Mouse (Mus musculus) brain, embryonic 18.5 days (tissue): ENCODE results near the gene Bmpr1a.
"Not testable (repeated sequence)": the region's sequence is repeated elsewhere in the genome, so short reads cannot be mapped to it uniquely, and the experiment has no call there.

Experiments
- DNase-seq: peaks from one replicate; pipeline ENCODE4 v3.0.0-alpha.2; 2012; ENCODE audit warnings: low read depth, low spot score

Gene Bmpr1a

DNA sequence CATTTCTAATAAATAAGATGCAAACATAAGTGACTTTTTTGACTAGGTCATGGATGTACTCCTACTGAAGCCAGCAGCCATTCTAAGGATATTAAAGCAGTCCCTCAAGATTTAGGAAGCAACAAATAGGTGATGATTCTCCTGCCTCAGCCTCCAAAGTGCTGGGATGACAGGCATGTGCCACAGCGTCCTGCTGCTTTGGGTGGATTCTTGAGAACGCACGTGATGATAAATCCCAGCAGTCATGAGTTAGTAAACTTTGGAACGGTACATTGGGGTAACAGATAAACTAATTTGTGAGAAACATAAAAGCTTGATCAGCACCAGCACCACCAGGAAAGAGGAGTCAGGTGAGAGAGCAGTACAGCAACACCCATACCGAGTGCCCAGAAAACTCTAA is 52.7 kb downstream of the Bmpr1a start:
- no peak for DNase-seq

DNA sequence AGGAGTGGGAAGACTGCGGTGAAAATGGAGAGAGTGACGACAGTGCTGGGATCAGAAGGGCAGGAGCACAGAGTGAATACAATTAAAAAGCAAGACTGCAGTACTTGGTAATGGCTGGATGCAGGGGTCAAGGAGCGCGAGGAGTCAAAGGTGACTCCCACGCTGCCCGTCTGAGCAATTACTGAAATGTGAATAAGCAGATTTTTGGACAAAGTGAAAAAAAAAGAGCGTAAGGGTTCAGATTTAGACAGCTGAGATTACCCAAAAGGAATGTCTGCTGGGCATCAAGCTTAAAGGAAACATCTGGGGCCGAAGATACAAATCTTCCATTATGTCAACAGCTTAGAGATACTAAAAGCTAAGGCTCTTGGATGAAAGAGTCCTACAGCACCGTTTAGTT is 53.3 kb downstream of the Bmpr1a start:
- DNase-seq: no peak

DNA sequence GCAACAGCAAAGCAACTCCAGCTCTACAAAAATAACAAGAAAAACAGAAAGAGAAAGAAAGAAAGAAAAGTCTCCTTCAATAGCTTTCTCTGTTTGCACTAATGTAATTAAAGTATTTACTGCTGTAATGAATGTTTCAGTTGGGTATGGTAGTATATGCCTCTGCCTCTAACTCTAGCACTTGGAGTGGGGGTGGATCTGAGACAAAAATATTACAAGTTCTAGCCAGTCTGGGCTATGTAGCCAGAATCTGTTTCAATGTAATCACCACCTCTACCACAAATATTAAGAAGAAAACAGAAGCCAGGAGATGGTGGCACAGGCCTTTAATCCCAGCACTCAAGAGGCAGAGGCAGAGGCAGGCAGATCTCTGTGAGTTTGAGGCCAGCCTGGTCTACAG is 54.7 kb downstream of the Bmpr1a start:
- DNase-seq: no peak

DNA sequence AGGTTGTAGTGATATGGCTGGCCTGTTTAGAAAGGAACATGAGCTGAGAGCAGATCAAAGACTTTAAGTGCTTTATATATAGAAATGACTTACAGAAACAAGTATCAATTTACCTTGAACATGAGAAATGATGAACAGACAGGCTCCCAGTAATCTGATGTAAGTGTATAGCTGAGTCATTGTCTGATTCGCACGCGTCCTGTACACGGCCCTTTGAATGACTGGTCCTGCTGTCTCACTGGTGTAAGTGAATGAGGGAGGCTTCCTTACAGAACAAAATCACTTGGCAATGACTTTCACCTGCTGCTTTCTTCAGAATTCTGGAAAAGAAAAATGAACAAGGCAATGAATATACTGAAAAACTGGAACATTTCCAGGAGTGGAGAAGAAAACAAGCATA is 55.5 kb downstream of the Bmpr1a start:
- no peak for DNase-seq

DNA sequence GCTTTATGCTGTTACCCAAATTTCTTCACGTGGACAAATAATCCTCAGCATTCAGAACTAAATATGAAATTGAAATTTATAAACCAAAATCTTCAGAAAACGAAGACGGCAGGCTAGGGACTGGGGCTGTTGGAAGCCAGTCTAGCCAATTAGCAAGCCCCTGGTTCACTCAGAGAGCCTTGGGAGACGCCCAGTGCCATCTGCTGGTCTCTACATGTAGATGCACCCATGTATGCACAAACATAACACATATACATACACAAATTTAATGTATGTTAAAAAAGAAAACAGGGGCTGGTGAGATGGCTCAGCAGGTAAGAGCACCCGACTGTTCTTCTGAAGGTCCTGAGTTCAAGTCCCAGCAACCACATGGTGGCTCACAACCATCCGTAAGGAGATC is 56.5 kb downstream of the Bmpr1a start:
- DNase-seq: no peak

DNA sequence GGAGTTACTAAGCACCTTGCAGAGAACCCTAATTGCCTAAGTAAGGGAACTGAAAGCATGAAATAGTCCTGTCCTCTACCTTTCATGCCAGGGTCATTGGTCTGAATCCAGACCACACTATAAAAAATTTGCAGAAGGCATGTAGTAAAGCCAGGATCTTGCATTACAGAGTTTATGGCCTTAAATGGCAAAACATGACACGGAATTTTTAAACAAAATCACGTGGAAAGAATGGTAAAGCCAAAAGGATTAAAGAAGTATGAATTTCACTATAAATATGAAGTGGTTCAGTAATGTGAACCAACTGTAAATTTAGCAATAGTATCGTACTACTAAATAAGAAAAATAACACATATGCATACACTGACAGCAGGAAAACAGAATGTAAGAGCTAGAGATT is 57.8 kb downstream of the Bmpr1a start:
- DNase-seq: no peak

DNA sequence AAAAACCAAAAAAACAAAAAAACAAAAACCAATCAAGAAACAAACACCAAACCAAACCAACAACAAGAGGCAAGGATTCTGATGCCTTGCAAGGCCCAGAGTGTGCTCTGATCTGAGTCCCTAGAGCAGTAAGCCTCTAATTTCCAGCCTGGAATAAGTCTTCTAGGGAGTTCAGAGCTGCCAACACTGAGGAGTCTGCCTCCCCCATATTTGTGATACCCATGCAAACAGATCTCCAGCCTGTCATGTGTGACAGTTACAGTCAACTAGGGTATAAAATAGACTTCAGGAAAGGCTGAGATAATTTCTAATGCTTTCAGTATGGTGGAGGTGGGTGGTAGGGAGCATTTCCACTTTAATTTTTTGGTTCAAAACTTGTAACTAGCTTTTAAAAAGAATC is 58.2 kb downstream of the Bmpr1a start:
- DNase-seq: no peak

DNA sequence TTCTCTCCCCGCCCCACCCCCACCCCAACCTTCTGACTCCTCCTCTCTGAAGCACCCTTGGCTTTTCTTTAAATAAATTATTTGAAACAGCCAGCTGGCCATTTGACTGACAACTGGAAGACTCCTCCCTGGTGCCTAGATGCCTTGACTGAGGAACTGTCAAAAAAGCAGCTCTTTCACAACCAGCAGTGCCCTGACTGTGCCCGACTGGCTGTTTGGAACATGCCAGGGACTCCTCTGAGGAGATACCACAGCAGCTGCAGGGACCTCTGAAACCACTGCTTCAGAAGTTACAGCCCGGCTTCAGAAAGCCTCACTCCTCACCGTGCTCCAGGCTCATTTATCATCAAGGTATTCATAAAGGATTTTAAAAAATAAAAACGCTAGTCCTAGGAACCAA is 58.8 kb downstream of the Bmpr1a start:
- no peak for DNase-seq

DNA sequence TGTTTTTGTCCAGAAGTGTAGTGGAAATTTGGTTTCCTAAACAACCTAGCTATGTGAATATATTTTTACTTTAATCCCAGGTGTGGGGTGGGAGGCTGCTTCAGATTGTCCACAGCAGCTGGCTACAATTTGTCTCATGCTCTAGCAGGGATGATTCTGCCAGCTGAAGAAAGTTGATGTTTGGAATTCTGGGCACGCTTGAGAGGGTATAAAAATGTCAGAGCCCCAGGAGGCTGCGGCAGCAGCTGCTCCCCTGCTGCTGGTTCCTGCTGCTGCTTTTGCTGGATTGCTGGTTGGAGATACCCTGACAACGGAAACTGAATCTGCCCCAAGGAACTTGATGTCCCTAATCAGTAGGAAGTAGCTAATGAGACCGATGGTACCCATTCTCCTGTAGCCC is 60.6 kb downstream of the Bmpr1a start:
- DNase-seq: no peak

DNA sequence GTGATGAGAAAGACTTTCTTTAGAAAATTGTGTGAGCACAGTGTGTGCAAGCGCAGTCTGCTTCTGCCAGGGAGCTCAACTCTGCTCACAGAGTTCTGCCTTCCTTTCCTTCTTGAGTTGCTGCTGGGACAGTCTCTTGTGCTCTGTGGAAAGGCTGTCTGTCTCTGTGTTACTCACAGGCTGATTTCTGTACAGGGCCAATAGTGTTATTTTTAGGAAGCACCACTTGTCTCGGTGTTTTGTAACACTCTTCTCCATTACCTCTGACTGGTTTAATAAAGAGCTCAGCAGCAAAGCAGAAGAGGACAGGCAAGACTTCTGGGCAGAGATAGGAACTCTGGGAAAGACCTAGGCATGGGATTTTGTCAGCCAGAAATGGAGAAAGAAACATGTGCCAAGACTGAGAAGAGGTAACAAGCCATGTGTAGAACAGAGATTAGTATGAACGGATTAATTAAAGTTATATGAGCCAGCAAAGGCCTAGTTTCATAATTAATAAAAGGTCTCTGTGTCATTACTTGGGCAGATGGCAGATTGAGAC is 62.5 kb downstream of the Bmpr1a start:
- DNase-seq: no peak

DNA sequence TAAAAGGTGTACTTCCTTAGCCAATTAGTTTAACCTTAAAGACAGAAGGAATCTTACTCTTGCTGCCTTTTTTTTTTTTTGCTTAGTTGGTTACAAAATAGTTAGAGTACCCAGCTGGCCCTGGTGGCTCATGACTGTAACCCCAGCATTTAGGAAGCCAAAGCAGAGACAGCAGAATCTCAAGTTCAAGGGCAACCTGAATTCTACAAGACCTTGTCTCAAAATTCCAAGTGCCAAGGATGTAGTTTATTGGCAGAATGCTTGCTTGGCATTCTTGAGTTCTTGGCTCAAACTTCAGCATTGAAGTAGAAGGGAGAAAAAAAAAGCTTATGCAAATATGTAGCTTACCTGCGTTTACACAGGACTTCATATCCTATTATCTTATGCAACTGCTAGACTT is 74.1 kb downstream of the Bmpr1a start:
- no peak for DNase-seq

DNA sequence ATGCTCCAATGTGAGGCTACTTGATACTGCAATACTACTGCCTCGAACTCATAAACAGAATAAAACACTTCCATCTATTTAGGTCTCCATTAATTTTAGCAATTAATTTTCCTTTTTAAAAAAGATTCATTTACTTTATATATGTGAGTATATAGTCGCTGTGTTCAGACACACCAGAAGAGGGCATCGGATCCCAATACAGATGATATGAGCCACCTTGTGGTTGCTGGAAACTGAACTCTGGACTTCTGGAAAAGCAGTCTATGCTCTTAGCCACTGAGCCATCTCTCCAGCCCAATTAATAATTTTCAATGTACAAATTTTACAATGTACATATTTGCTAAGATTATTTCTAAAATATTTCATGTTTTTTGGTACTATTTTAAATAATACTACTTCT is 74.9 kb downstream of the Bmpr1a start:
- DNase-seq: no peak

DNA sequence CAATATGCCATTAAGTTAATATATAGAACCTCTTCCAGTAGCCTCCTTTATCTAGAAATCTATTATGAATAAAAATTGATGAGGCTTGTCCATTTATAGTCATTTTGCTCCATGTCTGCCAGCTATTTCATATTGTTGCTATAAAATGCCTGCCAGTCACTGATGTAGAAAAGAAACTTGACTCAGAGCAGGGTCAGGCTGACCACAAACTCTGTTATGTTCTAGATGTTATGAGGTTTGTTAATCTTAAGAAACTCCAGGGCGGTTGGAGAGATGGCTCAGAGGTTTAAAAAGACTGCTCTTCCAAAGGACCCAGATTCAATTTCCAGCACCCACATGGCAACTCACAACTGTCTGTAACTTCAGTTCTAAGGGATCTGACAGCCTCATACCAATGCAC is 82.1 kb downstream of the Bmpr1a start:
- DNase-seq: no peak

DNA sequence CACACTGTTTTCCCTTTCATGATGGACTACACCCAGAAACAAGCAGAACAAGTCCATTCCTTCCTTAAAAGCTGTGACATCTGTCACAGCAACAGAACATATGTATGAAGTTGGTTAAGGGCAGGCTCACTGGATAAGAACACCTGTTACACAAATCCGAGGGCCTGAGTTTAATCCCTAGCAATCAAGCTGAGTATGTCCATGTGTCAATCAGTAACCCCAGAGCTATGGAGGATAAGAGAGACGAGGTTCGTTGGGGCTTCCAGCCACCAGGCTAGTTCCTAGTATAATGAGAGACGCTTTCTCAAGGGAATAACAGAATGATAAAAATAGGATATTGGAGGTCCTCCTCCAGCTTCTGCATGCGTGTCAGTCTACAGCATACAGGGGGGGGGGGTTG is 85.6 kb downstream of the Bmpr1a start:
- no peak for DNase-seq

DNA sequence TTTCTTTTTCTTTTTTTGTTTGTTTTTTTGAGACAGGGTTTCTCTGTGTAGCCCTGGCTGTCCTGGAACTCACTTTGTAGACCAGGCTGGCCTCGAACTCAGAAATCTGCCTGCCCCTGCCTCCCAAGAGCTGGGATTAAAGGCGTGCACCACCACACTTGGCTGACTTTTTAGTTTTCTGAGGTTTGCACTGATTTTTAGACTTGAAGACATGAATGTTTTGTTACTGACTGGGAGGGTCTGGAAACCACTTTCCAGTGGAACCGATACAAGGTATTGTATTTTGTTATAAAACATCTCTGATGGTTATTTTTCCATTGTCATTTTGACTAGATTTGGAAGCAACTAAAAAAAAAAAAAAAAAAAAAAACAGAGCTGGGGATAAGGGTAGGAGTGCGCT is 86.2 kb downstream of the Bmpr1a start:
- DNase-seq: not testable (repeated sequence)

DNA sequence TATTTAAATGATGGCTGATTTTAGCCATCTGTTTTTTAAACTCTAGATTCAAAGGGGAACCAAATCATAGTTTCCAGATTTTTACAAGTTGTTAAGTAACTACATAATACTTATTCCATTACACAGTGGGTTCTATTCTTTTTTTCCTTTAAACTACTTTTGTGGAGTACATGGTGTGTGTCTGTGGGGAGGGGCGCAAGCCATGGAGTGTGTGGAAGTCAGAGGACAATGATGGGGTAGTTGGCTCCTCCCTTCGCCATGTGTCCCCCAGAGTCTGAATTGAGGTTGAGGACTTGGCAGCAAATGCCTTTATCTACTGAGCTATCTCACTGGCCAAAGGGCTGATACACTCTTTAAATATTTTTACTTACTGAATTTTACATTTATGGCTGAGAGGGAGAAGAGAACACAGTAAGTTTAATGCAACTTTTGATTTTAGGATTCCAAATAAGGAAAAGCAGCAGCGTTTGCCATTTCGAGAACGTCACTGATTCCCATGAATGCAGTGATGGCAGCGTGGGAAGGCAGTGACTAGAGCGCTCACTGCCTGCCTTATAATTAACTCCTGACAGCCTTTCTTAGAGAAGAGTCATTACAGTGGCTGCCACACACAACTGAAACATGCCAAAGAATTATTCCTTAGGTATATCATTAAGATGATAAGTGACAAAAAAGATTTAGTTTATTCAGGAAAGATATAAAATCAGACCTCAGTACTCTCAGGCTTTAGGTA is 90.8 kb downstream of the Bmpr1a start:
- peak; percentile 14 for DNase-seq

DNA sequence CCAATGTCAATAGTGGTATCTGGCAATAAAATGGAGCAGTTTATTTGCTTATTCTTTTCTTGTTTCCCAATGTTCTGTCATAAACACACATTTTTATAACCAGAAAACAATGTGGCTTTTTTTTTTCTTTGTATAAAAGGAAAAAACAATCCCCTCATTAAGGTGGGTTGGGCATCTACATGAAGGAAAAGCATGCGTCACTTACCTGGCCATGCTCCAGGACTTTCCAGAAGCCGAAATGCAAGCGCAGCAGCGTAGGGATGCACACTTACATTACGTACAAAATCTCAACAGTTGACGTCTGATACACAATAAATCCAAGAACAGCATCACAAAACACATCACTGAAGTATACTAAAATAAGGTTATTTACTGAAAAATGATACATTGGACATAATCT is 92.4 kb downstream of the Bmpr1a start:
- DNase-seq: no peak

DNA sequence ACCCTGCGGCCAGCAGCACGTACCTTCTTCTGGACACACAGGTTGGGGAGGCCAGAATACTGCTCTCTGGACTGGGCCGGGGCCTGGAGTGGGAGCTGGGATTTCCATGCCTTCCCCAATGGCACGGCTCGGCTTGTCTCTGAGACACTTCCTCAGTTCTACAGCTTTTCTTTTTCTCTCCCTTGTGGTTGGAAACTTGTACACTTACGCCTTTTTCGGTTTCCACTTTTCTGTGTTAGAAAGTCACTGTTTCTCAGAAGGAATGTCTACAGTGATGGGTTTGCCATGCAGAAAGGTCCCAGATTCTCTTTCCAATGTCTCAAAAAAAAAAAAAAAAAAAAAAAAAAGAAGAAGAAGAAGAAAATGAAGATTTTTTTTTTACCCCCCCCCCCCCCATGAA is 99.7 kb downstream of the Bmpr1a start:
- DNase-seq: no peak

DNA sequence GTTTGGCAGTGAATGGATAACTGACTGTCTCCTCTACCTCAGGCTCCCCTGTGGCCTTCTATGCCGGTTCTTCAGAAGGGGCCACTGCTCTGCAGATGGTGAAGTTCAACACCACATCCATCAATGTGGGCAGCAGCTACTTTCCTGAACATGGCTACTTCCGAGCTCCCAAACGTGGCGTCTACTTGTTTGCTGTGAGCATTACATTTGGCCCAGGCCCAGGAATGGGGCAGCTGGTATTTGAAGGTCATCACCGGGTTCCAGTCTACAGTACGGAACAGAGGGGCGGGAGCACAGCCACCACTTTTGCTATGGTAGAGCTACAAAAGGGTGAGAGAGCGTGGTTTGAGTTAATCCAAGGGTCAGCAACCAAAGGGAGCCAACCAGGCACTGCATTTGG is 100.3 kb downstream of the Bmpr1a start:
- no peak for DNase-seq

DNA sequence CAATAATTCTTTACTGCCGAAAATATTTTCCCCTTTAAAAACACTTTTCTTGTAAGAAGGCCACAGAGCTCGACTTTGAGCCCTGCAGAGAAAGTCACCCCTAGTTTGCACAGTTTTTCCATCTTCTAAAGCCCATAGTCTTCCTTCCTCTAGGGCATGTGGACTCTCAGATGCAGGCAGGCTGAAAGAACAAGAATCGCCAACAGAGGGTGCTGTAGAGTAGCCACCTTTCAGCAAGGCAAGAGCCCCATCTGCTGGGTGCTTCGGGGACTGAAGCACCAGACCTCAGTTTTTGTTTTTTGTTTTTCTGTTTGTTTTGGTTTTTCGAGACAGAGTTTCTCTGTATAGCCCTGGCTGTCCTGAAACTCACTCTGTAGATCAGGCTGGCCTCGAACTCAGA is 102.0 kb downstream of the Bmpr1a start:
- no peak for DNase-seq

DNA sequence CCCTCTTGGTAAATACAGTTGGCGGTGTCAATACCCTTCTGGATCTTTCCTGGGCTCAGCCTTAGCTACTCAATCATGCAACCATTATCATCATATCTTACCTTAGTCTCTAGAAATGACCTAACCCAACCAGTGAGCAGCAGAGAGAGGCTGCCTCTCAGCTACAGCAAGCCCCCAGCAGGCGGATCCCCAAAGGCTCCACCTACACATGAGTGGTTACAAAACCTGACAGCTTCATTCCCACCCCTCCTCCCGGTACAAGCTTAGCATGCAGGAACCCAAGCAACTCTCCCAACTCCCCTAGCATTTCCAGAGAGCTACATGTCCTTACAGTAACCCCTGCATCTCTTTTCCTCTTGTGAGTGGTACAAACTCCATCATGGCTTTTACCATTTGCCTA is 103.1 kb downstream of the Bmpr1a start:
- DNase-seq: no peak

DNA sequence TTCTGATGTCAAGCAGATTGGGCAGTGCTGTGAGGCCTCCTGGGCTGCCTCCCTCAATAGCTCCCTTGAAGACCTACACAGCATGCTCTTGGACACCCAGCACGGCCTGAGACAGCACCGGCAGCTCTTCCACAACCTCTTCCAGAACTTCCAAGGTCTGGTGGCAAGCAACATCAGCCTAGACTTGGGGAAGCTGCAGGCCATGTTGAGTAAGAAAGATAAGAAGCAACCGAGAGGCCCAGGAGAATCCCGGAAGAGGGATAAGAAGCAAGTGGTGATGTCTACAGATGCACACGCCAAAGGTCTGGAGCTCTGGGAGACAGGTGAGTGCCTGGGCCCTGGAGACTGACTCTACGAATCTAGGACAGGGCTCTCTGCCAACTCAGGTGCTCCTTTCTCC is 103.8 kb downstream of the Bmpr1a start:
- DNase-seq: no peak

DNA sequence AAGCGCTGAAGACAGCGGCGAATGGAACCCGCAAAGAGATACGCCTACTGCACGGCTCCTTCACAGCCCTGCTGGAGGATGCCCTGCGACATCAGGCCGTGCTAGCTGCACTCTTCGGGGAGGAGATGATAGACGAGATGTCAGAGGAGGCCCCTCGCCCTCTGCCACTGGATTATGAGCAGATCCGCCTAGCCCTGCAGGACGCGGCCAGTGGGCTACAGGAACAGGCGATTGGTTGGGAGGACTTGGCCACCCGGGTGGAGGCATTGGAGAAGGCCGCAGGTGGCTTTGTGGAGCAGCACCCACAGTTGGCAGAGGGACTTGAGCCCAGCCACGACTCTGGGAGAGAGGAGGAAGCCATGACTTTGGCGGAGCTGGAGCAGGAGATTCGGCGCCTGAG is 104.2 kb downstream of the Bmpr1a start:
- no peak for DNase-seq

DNA sequence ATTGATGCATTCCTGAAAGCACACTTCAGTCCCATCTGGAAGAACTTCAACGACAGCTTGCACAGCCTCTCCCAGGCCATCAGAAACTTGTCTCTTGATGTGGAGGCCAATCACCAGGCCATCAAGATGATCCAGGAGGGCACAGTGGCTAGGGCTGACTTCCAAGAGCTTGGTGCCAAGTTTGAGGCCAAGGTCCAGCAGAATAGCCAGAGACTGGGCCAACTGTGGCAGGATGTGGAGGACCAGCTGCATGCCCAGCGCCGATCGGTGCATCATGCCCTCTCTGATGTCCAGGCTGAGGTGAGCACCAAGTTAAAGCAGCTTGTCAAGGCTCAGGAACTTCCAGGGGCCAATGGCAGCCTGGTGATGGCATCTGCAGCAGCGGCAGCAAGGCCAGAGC is 105.3 kb downstream of the Bmpr1a start:
- DNase-seq: no peak
